Mouse (Mus musculus): ENCODE measurements around the gene Zfp352. TPM values are rescaled to one million over a fixed set of nuclear protein-coding genes. Genes with fewer than 3 reads are reported as not detected.

Zfp352 gene
- polyA plus RNA-seq (2015; fragmentation: Nextera tagmentation; extraction: Ambion mirVana): not detected in 2 replicates

DNA sequence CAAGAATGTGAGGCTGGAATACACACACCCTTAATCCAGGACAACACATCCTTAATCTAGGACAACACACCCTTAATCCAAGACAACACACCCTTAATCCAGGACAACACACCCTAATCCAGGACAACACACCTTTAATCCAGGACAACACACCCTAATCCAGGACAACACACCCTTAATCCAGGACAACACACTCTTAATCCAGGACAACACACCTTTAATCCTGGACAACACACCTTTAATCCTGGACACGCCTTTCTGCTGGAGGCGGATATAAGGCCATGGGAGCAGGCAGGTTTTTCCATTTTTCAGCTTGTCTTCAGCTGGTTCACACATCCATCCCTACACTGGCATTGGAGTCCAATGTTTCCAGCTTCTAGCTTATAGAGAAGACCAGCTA, at the start of gene Zfp352:
Gene Zfp352 (plus strand): TSS at position 301 of the 400 bp plus-strand sequence.

